Mouse (Mus musculus) hindbrain, embryonic 14.5 days (tissue): ENCODE measurements at regions not wholly inside any gene's neighbourhood (a gene's known extent, or its start where the extent isn't known, plus 50 kb on each side); places are given as distances from the start of the nearest gene placed in this dataset. TPM values are rescaled to one million over a fixed set of nuclear protein-coding genes. Genes with fewer than 3 reads are reported as not detected.

Source experiments
- ATAC-seq: fragments of 200-750 bp; cut with Nextera tagmentation; 2 replicates; pipeline ENCODE4 v1.8.0; 2017; ENCODE audit warnings: moderate number of reproducible peaks, mild to moderate bottlenecking, moderate TSS enrichment, moderate library complexity; ENCODE audit not compliant: low FRiP score
- DNase-seq: peaks from one replicate; pipeline ENCODE4 v3.0.0-alpha.2; 2015; ENCODE audit warnings: low spot score
- H3K27ac ChIP-seq: fragments of 300-500 bp; sonication (generic); 2 replicates; pipeline ENCODE4 v1.5.1; 2014; ENCODE audit warnings: mild to moderate bottlenecking, moderate library complexity
- H3K27me3 ChIP-seq: fragments of 300-500 bp; sonication (generic); 2 replicates; pipeline ENCODE4 v1.6.1; 2014; ENCODE audit warnings: mild to moderate bottlenecking, low read length, mixed read lengths; ENCODE audit not compliant: control insufficient read depth, insufficient read depth
- H3K36me3 ChIP-seq: fragments of 300-500 bp; sonication (generic); replicated peaks from 2 replicates; pipeline ENCODE4 v1.6.1; 2014; ENCODE audit not compliant: control insufficient read depth, insufficient read depth
- H3K4me1 ChIP-seq: fragments of 300-500 bp; sonication (generic); replicated peaks from 2 replicates; pipeline ENCODE4 v1.6.1; 2014; ENCODE audit warnings: antibody characterized with exemption, low read length, mixed read lengths; ENCODE audit not compliant: control insufficient read depth, insufficient read depth
- H3K4me2 ChIP-seq: fragments of 300-500 bp; sonication (generic); replicated peaks from 2 replicates; pipeline ENCODE4 v1.6.1; 2014; ENCODE audit warnings: mild to moderate bottlenecking, moderate library complexity
- H3K4me3 ChIP-seq: fragments of 300-500 bp; sonication (generic); replicated peaks from 2 replicates; pipeline ENCODE4 v1.5.1; 2014; ENCODE audit warnings: mild to moderate bottlenecking, low read length
- H3K9ac ChIP-seq: fragments of 300-500 bp; sonication (generic); 2 replicates; pipeline ENCODE4 v1.6.1; 2014
- H3K9me3 ChIP-seq: fragments of 300-500 bp; sonication (generic); 2 replicates; pipeline ENCODE4 v1.6.1; 2016; ENCODE audit warnings: low read length; ENCODE audit not compliant: control insufficient read depth
- WGBS: fragments of 180-500 bp; shearing (Covaris S2); extraction: QIAGEN DNeasy Blood & Tissue Kit; methylation state at CpG from one replicate; pipeline ENCODE4 v1.1.7; 2014; 5-methylcytosine and 5-hydroxymethylcytosine counted together
- microRNA-seq: library from miRNA; unstranded; fragments of <30 nt; microRNA quantifications from one replicate; pipeline ENCODE4, GENCODE M21; 2016

GRCm38 (mm10) chr3:46937751-46938150 is 489.7 kb upstream of the Pabpc4l start:
- Histone ChIP-seq H3K27ac (no peak overlapping the region), H3K27me3 (no peaks in the 10 kb centered on the region), H3K9ac (no peak overlapping the region), H3K4me3 (no peak overlapping the region), H3K36me3 (no peaks in the 10 kb centered on the region), H3K4me2 (no peak overlapping the region), H3K9me3 (no peaks in the 10 kb centered on the region), H3K4me1 (no peaks in the 10 kb centered on the region)
- DNase-seq (no peak), ATAC-seq (no peak)
- 94% methylated on average over 1 of the region's 1 CpGs for WGBS

GRCm38 (mm10) chr3:46891057-46891736 is 443.2 kb upstream of the Pabpc4l start:
- 76% methylated on average over 6 of the region's 6 CpGs for WGBS
- DNase-seq, result peak; percentile 32
- Histone ChIP-seq H3K9me3 (no peaks in the 10 kb centered on the region), H3K27me3 (no peaks in the 10 kb centered on the region), H3K4me1 (no peaks in the 10 kb centered on the region), H3K4me3 (no peak overlapping the region), H3K4me2 (no peak overlapping the region), H3K27ac (0 out of 2 replicates have a peak overlapping the region, but pooled peaks have one; percentile 32), H3K9ac (no peak overlapping the region), H3K36me3 (no peaks in the 10 kb centered on the region)
- no peak for ATAC-seq

GRCm38 (mm10) chr3:46875848-46876247 is 427.8 kb upstream of the Pabpc4l start:
- no peak overlapping the region for H3K4me3 ChIP-seq
- no peaks in the 10 kb centered on the region for H3K36me3 ChIP-seq
- 0 out of 2 replicates have a peak, but pooled peaks cover 5% of the 10 kb centered on the region for H3K9me3 ChIP-seq
- H3K27me3 ChIP-seq, result no peaks in the 10 kb centered on the region
- DNase-seq (no peak), ATAC-seq (no peak)
- H3K4me1 ChIP-seq, result no peaks in the 10 kb centered on the region
- no peak overlapping the region for H3K4me2 ChIP-seq
- H3K9ac ChIP-seq, result no peak overlapping the region
- WGBS, result 90% methylated on average over 1 of the region's 1 CpGs
- H3K27ac ChIP-seq, result no peak overlapping the region

GRCm38 (mm10) chr3:46870876-46871275 is 422.9 kb upstream of the Pabpc4l start:
- no peak for ATAC-seq
- Histone ChIP-seq H3K4me1 (no peaks in the 10 kb centered on the region), H3K4me3 (no peak overlapping the region), H3K9ac (no peak overlapping the region), H3K27me3 (no peaks in the 10 kb centered on the region), H3K4me2 (no peak overlapping the region), H3K36me3 (no peaks in the 10 kb centered on the region), H3K9me3 (0 out of 2 replicates have a peak, but pooled peaks cover 9% of the 10 kb centered on the region), H3K27ac (no peak overlapping the region)
- no peak for DNase-seq

- no peak overlapping the region for H3K9ac ChIP-seq
- H3K4me2 ChIP-seq, result no peak overlapping the region
- WGBS, result 96% methylated on average over 2 of the region's 2 CpGs
- H3K4me1 ChIP-seq, result no peaks in the 10 kb centered on the region
- 0 out of 2 replicates have a peak, but pooled peaks cover 9% of the 10 kb centered on the region for H3K9me3 ChIP-seq
- no peak overlapping the region for H3K4me3 ChIP-seq
- ATAC-seq (no peak), DNase-seq (no peak)
- H3K36me3 ChIP-seq, result no peaks in the 10 kb centered on the region
- H3K27me3 ChIP-seq, result no peaks in the 10 kb centered on the region
- no peak overlapping the region for H3K27ac ChIP-seq
Measured at GRCm38 (mm10) chr3:46869576-46870295, 421.7 kb upstream of the Pabpc4l start.

GRCm38 (mm10) chr3:46848400-46848983 is 400.5 kb upstream of the Pabpc4l start:
- Histone ChIP-seq H3K4me1 (no peaks in the 10 kb centered on the region), H3K4me2 (no peak overlapping the region), H3K4me3 (no peak overlapping the region), H3K9me3 (no peaks in the 10 kb centered on the region), H3K27ac (no peak overlapping the region), H3K27me3 (no peaks in the 10 kb centered on the region), H3K9ac (no peak overlapping the region), H3K36me3 (no peaks in the 10 kb centered on the region)
- 50% methylated on average over 7 of the region's 7 CpGs for WGBS
- ATAC-seq, result no peak
- DNase-seq, result peak; percentile 30

- Histone ChIP-seq H3K9ac (no peak overlapping the region), H3K27ac (no peak overlapping the region), H3K27me3 (no peaks in the 10 kb centered on the region), H3K4me1 (no peaks in the 10 kb centered on the region), H3K4me3 (no peak overlapping the region), H3K36me3 (no peaks in the 10 kb centered on the region), H3K9me3 (no peaks in the 10 kb centered on the region), H3K4me2 (no peak overlapping the region)
- ATAC-seq (no peak), DNase-seq (no peak)
- WGBS, result 89% methylated on average over 3 of the region's 3 CpGs
Measured at GRCm38 (mm10) chr3:46828676-46829075, 380.7 kb upstream of the Pabpc4l start.

Small RNAs in the stretch of these regions (microRNA-seq; reads per million reads assigned to microRNA genes)
- gene Mir6379, result not detected
